Mouse (Mus musculus): ENCODE measurements around the gene Brf1. TPM values are rescaled to one million over a fixed set of nuclear protein-coding genes. Genes with fewer than 3 reads are reported as not detected.

Gene Brf1
- polyA plus RNA-seq, 1 experiment from 2014 or later = 41.6 TPM

GRCm38 (mm10) chr12:112940238-112940637, 60.3 kb downstream of the Brf1 start:
- Histone ChIP-seq H3K9ac (ENCODE audit: low read depth, low read length) (no peak overlapping the region), H3K27me3 (replicated peaks; ENCODE audit: control insufficient read depth, insufficient read depth, low read length) (no peaks in the 10 kb centered on the region), H3K4me1 (ENCODE audit: control insufficient read depth, insufficient read depth, low read length) (peaks cover 24% of the 10 kb centered on the region), H3K36me3 (ENCODE audit: control insufficient read depth, insufficient read depth, low read length) (no peaks in the 10 kb centered on the region), H3K4me2 (ENCODE audit: low read depth, low read length) (no peak overlapping the region), H3K27ac (ENCODE audit: low read length) (no peak overlapping the region), H3K9me3 (ENCODE audit: control insufficient read depth, low read length) (no peaks in the 10 kb centered on the region), H3K4me3 (ENCODE audit: low read length) (no peak overlapping the region)
- WGBS = 87% methylated on average over 4 of the region's 4 CpGs
- ATAC-seq = no peak

- no peak for ATAC-seq
- Histone ChIP-seq H3K4me1 (ENCODE audit: control insufficient read depth, insufficient read depth, low read length) (peaks cover 24% of the 10 kb centered on the region), H3K9ac (ENCODE audit: low read depth, low read length) (peak overlapping the region; percentile 35; the same call in 1 of the 2 replicates), H3K27ac (ENCODE audit: low read length) (no peak overlapping the region), H3K4me3 (ENCODE audit: low read length) (no peak overlapping the region), H3K4me2 (ENCODE audit: low read depth, low read length) (no peak overlapping the region), H3K9me3 (ENCODE audit: control insufficient read depth, low read length) (no peaks in the 10 kb centered on the region), H3K27me3 (replicated peaks; ENCODE audit: control insufficient read depth, insufficient read depth, low read length) (no peaks in the 10 kb centered on the region), H3K36me3 (ENCODE audit: control insufficient read depth, insufficient read depth, low read length) (no peaks in the 10 kb centered on the region)
- WGBS = 56% methylated on average over 10 of the region's 10 CpGs
These were observed 61.5 kb downstream of the Brf1 start for GRCm38 (mm10) chr12:112938873-112939565.

DNA sequence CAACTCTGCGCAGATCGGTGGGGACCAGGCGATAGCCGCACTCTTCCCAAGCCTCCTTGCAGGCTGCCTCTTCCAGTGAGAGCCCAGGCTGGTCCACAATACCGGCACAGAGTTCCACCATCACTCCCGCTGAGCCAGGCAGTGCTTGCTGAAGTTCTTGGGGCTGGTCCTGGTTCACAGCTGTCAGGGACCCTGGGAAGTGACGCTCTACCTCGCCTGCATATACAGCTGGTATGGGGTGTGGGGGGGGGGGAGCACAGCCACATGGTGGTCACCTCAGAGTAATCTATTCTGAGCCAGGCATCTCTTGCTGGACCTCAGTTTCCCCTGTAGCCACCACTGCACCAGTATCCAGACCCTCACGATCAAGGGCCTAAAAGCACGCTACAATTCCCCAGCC, 62.1 kb downstream of the Brf1 start:
- peak overlapping the region; percentile 35; the same call in 1 of the 2 replicates for H3K9ac ChIP-seq (ENCODE audit: low read depth, low read length)
- 87% methylated on average over 10 of the region's 10 CpGs for WGBS
- ATAC-seq = no peak

DNA sequence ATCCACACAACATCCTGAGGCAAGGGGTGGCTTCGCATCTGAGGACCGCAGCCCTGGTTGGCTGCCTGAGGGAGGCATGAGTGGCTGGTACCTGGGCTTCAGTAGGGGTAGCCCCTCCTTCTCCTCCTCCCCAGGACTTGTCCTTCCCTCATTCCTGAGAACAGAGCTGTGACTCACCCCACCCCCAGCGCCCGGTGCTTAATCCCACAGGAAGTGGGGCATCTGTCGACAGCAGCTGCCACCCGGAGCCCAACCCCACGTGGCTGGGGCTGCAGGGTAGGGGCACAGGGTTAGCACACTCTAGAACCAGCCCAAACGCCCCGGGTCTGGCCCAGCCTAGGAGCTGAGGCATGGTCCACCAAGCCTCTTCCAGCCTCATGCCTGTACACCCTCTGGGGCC, 62.6 kb downstream of the Brf1 start:
- Histone ChIP-seq H3K4me2 (ENCODE audit: low read depth, low read length) (no peak overlapping the region), H3K4me1 (ENCODE audit: control insufficient read depth, insufficient read depth, low read length) (peaks cover 24% of the 10 kb centered on the region), H3K9me3 (ENCODE audit: control insufficient read depth, low read length) (no peaks in the 10 kb centered on the region), H3K36me3 (ENCODE audit: control insufficient read depth, insufficient read depth, low read length) (no peaks in the 10 kb centered on the region), H3K4me3 (ENCODE audit: low read length) (no peak overlapping the region), H3K27me3 (replicated peaks; ENCODE audit: control insufficient read depth, insufficient read depth, low read length) (no peaks in the 10 kb centered on the region), H3K27ac (ENCODE audit: low read length) (no peak overlapping the region), H3K9ac (ENCODE audit: low read depth, low read length) (no peak overlapping the region)
- ATAC-seq = no peak
- WGBS = 44% methylated on average over 9 of the region's 9 CpGs

More for the DNA sequence above, 62.1 kb downstream of the Brf1 start:
- H3K4me2 ChIP-seq (ENCODE audit: low read depth, low read length) = no peak overlapping the region
- H3K4me3 ChIP-seq (ENCODE audit: low read length) = no peak overlapping the region
- no peaks in the 10 kb centered on the region for H3K36me3 ChIP-seq (ENCODE audit: control insufficient read depth, insufficient read depth, low read length)
- no peaks in the 10 kb centered on the region for H3K27me3 ChIP-seq (replicated peaks; ENCODE audit: control insufficient read depth, insufficient read depth, low read length)
- H3K9me3 ChIP-seq (ENCODE audit: control insufficient read depth, low read length) = no peaks in the 10 kb centered on the region
- H3K4me1 ChIP-seq (ENCODE audit: control insufficient read depth, insufficient read depth, low read length) = peaks cover 24% of the 10 kb centered on the region
- no peak overlapping the region for H3K27ac ChIP-seq (ENCODE audit: low read length)

DNA sequence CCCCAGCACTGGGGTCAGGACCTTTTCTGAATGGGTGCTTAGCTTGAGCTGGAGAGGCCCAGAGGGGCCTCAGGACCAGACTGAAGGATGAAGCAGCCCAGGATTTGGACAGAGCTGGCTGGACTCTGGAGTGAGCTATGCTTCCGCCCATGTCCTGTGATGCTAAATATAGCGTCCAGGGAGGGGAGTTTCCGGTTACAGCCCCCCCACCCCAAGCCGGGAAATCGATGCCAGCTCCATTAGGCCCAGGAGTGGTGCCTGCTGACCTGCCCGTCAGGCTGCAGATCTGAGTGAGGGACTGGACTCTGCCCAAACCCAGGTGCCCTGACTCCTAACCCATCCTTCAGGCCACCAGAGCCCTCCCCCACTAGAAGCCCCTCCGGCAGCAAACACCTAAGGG, 67.9 kb downstream of the Brf1 start:
- ATAC-seq = no peak
- H3K4me1 ChIP-seq (ENCODE audit: control insufficient read depth, insufficient read depth, low read length) = peaks cover 20% of the 10 kb centered on the region
- H3K27ac ChIP-seq (ENCODE audit: low read length) = no peak overlapping the region
- H3K4me2 ChIP-seq (ENCODE audit: low read depth, low read length) = no peak overlapping the region
- peaks cover 32% of the 10 kb centered on the region for H3K27me3 ChIP-seq (replicated peaks; ENCODE audit: control insufficient read depth, insufficient read depth, low read length)
- no peak overlapping the region for H3K9ac ChIP-seq (ENCODE audit: low read depth, low read length)
- no peak overlapping the region for H3K4me3 ChIP-seq (ENCODE audit: low read length)
- 41% methylated on average over 7 of the region's 7 CpGs for WGBS
- H3K9me3 ChIP-seq (ENCODE audit: control insufficient read depth, low read length) = no peaks in the 10 kb centered on the region
- no peaks in the 10 kb centered on the region for H3K36me3 ChIP-seq (ENCODE audit: control insufficient read depth, insufficient read depth, low read length)

- Histone ChIP-seq H3K36me3 (ENCODE audit: control insufficient read depth, insufficient read depth, low read length) (no peaks in the 10 kb centered on the region), H3K9me3 (ENCODE audit: control insufficient read depth, low read length) (no peaks in the 10 kb centered on the region), H3K27ac (ENCODE audit: low read length) (0 out of 2 replicates have a peak within 1 kb of the TSS, but pooled peaks have one; percentile 14), H3K9ac (ENCODE audit: low read depth, low read length) (peak within 1 kb of the TSS; percentile 65), H3K27me3 (replicated peaks; ENCODE audit: control insufficient read depth, insufficient read depth, low read length) (peaks cover 41% of the 10 kb centered on the region), H3K4me2 (ENCODE audit: low read depth, low read length) (peak within 1 kb of the TSS; percentile 95), H3K4me3 (ENCODE audit: low read length) (peak within 1 kb of the TSS; percentile 62), H3K4me1 (ENCODE audit: control insufficient read depth, insufficient read depth, low read length) (peaks cover 21% of the 10 kb centered on the region)
- WGBS = under 1% methylated on average over 71 of the region's 85 CpGs
- peak; percentile 66 for ATAC-seq
These were observed 70.7 kb downstream of the Brf1 start, which contains the start of gene Jag2 for GRCm38 (mm10) chr12:112929562-112930352. Gene Jag2, minus strand, starts transcription at chr12:112929776.

GRCm38 (mm10) chr12:112928401-112929241, 71.9 kb downstream of the Brf1 start:
- no peaks in the 10 kb centered on the region for H3K9me3 ChIP-seq (ENCODE audit: control insufficient read depth, low read length)
- H3K4me2 ChIP-seq (ENCODE audit: low read depth, low read length) = peak overlapping the region; percentile 95
- peak overlapping the region; percentile 65 for H3K9ac ChIP-seq (ENCODE audit: low read depth, low read length)
- peak overlapping the region; percentile 62 for H3K4me3 ChIP-seq (ENCODE audit: low read length)
- peak; percentile 43 for ATAC-seq
- H3K36me3 ChIP-seq (ENCODE audit: control insufficient read depth, insufficient read depth, low read length) = no peaks in the 10 kb centered on the region
- peaks cover 41% of the 10 kb centered on the region for H3K27me3 ChIP-seq (replicated peaks; ENCODE audit: control insufficient read depth, insufficient read depth, low read length)
- WGBS = 2% methylated on average over 121 of the region's 124 CpGs
- 0 out of 2 replicates have a peak overlapping the region, but pooled peaks have one; percentile 14 for H3K27ac ChIP-seq (ENCODE audit: low read length)
- H3K4me1 ChIP-seq (ENCODE audit: control insufficient read depth, insufficient read depth, low read length) = peaks cover 28% of the 10 kb centered on the region

GRCm38 (mm10) chr12:112927265-112927664, 73.2 kb downstream of the Brf1 start:
- H3K4me1 ChIP-seq (ENCODE audit: control insufficient read depth, insufficient read depth, low read length) = peaks cover 25% of the 10 kb centered on the region
- no peaks in the 10 kb centered on the region for H3K36me3 ChIP-seq (ENCODE audit: control insufficient read depth, insufficient read depth, low read length)
- H3K4me2 ChIP-seq (ENCODE audit: low read depth, low read length) = no peak overlapping the region
- H3K27me3 ChIP-seq (replicated peaks; ENCODE audit: control insufficient read depth, insufficient read depth, low read length) = peaks cover 41% of the 10 kb centered on the region
- H3K9ac ChIP-seq (ENCODE audit: low read depth, low read length) = no peak overlapping the region
- WGBS = 73% methylated on average over 14 of the region's 14 CpGs
- ATAC-seq = no peak
- no peak overlapping the region for H3K27ac ChIP-seq (ENCODE audit: low read length)
- no peaks in the 10 kb centered on the region for H3K9me3 ChIP-seq (ENCODE audit: control insufficient read depth, low read length)
- no peak overlapping the region for H3K4me3 ChIP-seq (ENCODE audit: low read length)

DNA sequence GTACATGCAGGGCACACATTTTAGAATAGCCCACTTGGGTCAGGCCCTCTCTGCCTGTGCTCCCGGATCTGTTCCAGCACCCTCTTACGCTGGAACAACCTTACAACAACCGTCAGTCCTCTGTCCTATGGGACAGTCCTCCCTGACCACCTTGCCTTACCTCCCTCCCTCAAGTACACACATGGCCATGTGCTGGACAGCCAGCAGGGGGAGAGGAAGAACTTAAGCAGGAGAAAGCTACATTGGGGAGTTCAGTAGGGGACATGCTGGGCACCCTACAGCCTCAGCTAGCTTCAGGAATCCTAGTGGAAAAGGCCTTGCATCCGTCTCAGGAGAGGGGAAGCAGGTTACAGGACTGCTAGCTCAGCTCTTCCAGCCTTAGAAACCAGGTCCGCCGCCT, 74.6 kb downstream of the Brf1 start:
- WGBS = 87% methylated on average over 6 of the region's 6 CpGs
- Histone ChIP-seq H3K36me3 (ENCODE audit: control insufficient read depth, insufficient read depth, low read length) (no peaks in the 10 kb centered on the region), H3K4me2 (ENCODE audit: low read depth, low read length) (no peak overlapping the region), H3K9ac (ENCODE audit: low read depth, low read length) (no peak overlapping the region), H3K27me3 (replicated peaks; ENCODE audit: control insufficient read depth, insufficient read depth, low read length) (peaks cover 41% of the 10 kb centered on the region), H3K4me3 (ENCODE audit: low read length) (no peak overlapping the region), H3K27ac (ENCODE audit: low read length) (no peak overlapping the region), H3K9me3 (ENCODE audit: control insufficient read depth, low read length) (no peaks in the 10 kb centered on the region), H3K4me1 (ENCODE audit: control insufficient read depth, insufficient read depth, low read length) (peaks cover 25% of the 10 kb centered on the region)
- no peak for ATAC-seq
